Mouse (Mus musculus) liver, postnatal 0 days (tissue): Measurements from ENCODE around the gene Grm1.

Source experiments
- CTCF ChIP-seq: sonication (generic); IDR thresholded peaks from 2 replicates; pipeline ENCODE4 v1.5.1; 2016; ENCODE audit warnings: antibody characterized with exemption, low read depth
- EP300 ChIP-seq: IDR thresholded peaks from 2 replicates; pipeline ENCODE4 v1.6.1; 2016; ENCODE audit warnings: antibody characterized with exemption, low read depth, mild to moderate bottlenecking

DNA sequence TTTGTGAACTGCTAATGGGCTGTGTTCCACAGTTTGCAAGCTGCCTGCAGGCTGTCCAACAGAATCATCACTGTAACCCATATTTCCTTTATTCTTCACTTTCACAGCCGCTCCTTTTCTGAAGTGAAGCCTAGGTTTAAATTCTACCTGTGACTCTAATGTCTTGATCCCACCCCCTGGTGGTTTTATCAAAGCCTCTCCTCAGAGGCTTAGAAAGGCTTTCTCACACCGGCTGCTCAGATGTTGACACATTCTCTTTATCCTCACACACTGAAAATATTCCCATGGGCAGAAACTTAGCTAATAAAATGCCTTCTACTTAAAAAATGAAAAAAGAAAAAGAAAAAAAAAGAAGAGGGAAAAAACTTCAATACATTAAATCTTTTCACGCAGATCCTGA, 210.0 kb downstream of the Grm1 start:
- TF ChIP-seq CTCF (no peak), EP300 (no peak)
